Mouse (Mus musculus): ENCODE data around the gene Cat.

DNA sequence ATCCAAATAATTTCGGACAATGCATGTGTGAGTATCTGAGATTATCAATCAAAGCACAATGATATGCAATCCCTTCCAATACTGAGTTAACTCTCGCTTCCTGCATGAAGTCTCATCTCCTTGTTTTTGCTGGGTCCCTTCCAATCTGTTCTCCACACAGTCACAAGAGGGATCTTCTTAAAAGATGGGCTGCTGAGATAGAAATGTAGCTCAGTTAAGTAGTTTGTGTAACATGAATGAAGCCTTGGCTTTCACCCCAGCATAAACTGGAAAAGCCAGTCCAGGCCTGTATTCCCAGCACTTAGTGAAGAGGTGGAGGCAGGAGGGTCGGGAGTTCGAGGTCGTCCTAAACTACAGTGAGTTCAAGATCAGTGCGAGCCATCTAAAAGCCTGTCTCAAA is 38.6 kb downstream of the Cat start:
- TF ChIP-seq CTCF (IDR thresholded peaks at IDR 0.05; ENCODE audit: low read depth): no peak
- no peak for TF ChIP-seq EP300 (IDR thresholded peaks at IDR 0.05; ENCODE audit: low read depth)
